In the genomic region with DNA sequence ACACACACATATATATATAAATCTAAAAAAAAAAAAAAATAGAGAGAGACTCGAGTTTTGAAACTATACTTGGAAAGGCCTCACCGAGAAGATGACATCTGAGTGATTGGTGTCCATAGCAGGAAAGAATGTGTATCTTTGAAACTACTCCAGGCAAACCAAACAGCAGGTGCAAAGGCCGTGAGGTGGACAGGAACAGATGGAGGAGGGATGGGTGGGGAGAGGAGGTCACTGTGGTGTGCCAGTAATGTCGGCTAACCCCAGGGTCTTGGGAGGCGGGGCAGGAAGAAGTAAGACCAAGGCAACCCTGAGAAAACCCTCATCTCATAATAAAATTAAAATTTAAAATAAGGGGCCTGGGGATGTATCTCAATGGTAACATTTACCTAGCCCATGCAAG, we compare ENCODE assay signal across 22 mouse cellular contexts. TPM values are rescaled to one million over a fixed set of nuclear protein-coding genes. Genes with fewer than 3 reads are reported as not detected.
DNase-seq lines count a peak whose midpoint lies in the region; ATAC-seq and TF ChIP-seq lines count a peak whose summit lies in the region.
"Had no signal": no experiment of that assay in that cellular context is flagged by ENCODE, and none has a peak within 500 bp of the region (broad histone marks: within the 10 kb centered on the region; RNA-seq: fewer than 3 reads in every experiment).

No protein-coding gene starts in this region.

- no peak for TF ChIP-seq POLR2A in myocyte (IDR thresholded peaks at IDR 0.05; ENCODE audit: insufficient read length, low read depth)

- no peak for TF ChIP-seq CTCF in liver, postnatal 0 days (IDR thresholded peaks at IDR 0.05; ENCODE audit: low read depth)

- H3K27me3 ChIP-seq in embryonic facial prominence, embryonic 14.5 days (replicated peaks; ENCODE audit: control insufficient read depth, insufficient read depth, low read length) = peaks cover 17% of the 10 kb centered on the region
- H3K27me3 ChIP-seq in embryonic facial prominence, embryonic 10.5 days (replicated peaks; ENCODE audit: low read depth, poor library complexity, severe bottlenecking) = peaks cover 70% of the 10 kb centered on the region
- peaks cover 27% of the 10 kb centered on the region for H3K27me3 ChIP-seq in liver, embryonic 15.5 days
- peaks cover 4% of the 10 kb centered on the region; the same call in 1 of the 2 replicates for H3K27me3 ChIP-seq in liver, postnatal 0 days (ENCODE audit: insufficient read depth, low read length)
- H3K27me3 ChIP-seq in midbrain, embryonic 16.5 days (ENCODE audit: control insufficient read depth, insufficient read depth, low read depth, low read length) = peaks cover 3% of the 10 kb centered on the region; the same call in 1 of the 2 replicates
- H3K27me3 ChIP-seq in midbrain, embryonic 10.5 days (ENCODE audit: low read depth, poor library complexity, severe bottlenecking) = peaks cover 60% of the 10 kb centered on the region
- no peaks in the 10 kb centered on the region for H3K27me3 ChIP-seq in myocyte (ENCODE audit: control insufficient read depth, insufficient read depth, insufficient read length)

- H3K9me3 ChIP-seq in embryonic facial prominence, embryonic 14.5 days (ENCODE audit: control insufficient read depth, low read length) = no peaks in the 10 kb centered on the region
- no peaks in the 10 kb centered on the region for H3K9me3 ChIP-seq in embryonic facial prominence, embryonic 10.5 days
- H3K9me3 ChIP-seq in liver, embryonic 15.5 days (replicated peaks) = no peaks in the 10 kb centered on the region
- H3K9me3 ChIP-seq in liver, postnatal 0 days (ENCODE audit: low read length) = no peaks in the 10 kb centered on the region
- H3K9me3 ChIP-seq in midbrain, embryonic 16.5 days (replicated peaks; ENCODE audit: control insufficient read depth, low read length, poor library complexity, severe bottlenecking) = no peaks in the 10 kb centered on the region
- no peaks in the 10 kb centered on the region for H3K9me3 ChIP-seq in midbrain, embryonic 10.5 days (replicated peaks)
- H3K9me3 ChIP-seq: forebrain, embryonic 10.5 days; G1E; hindbrain, embryonic 15.5 days; limb, embryonic 13.5 days; neural tube, embryonic 13.5 days had no signal

- no peak for TF ChIP-seq EP300 in liver, postnatal 0 days (IDR thresholded peaks at IDR 0.05; ENCODE audit: low read depth)

- H3K79me2 ChIP-seq in myocyte (ENCODE audit: control insufficient read depth, insufficient read depth) = no peaks in the 10 kb centered on the region

- ATAC-seq in embryonic facial prominence, embryonic 14.5 days (ENCODE audit: low read depth) = no peak
- ATAC-seq in liver, embryonic 15.5 days (ENCODE audit: insufficient read depth) = no peak
- no peak for ATAC-seq in liver, postnatal 0 days
- ATAC-seq in midbrain, embryonic 16.5 days = no peak
- ATAC-seq: activated CD4-positive, CD25-positive, alpha-beta regulatory T cell, adult 4 months had no signal

- no peak for DNase-seq in embryonic facial prominence, embryonic 14.5 days (ENCODE audit: low spot score)
- no peak for DNase-seq in embryonic facial prominence, embryonic 10.5 days (ENCODE audit: low spot score)
- no peak for DNase-seq in liver, postnatal 0 days
- DNase-seq in midbrain, embryonic 10.5 days (ENCODE audit: low spot score) = no peak
- no peak for DNase-seq in layer of hippocampus, postnatal 14 days (ENCODE audit: low spot score in 2 of 2)
- DNase-seq: adrenal gland, postnatal 14 days; embryo, embryonic 11 days; heart, postnatal 14 days; kidney, adult 18-20 months; layer of hippocampus, postnatal 36 days; thymus, adult 18-20 months; thymus, postnatal 4 days had no signal

- H3K4me1 ChIP-seq in embryonic facial prominence, embryonic 14.5 days (ENCODE audit: control insufficient read depth, insufficient read depth, low read length) = 0 out of 2 replicates have a peak, but pooled peaks cover 3% of the 10 kb centered on the region
- H3K4me1 ChIP-seq in embryonic facial prominence, embryonic 10.5 days = peaks cover 17% of the 10 kb centered on the region
- peaks cover 56% of the 10 kb centered on the region for H3K4me1 ChIP-seq in liver, embryonic 15.5 days (replicated peaks)
- peaks cover 22% of the 10 kb centered on the region for H3K4me1 ChIP-seq in liver, postnatal 0 days (ENCODE audit: insufficient read depth)
- peaks cover 16% of the 10 kb centered on the region for H3K4me1 ChIP-seq in midbrain, embryonic 16.5 days (ENCODE audit: control insufficient read depth, insufficient read depth, low read length)
- H3K4me1 ChIP-seq in midbrain, embryonic 10.5 days = peaks cover 29% of the 10 kb centered on the region

- H3K27ac ChIP-seq in embryonic facial prominence, embryonic 14.5 days (replicated peaks; ENCODE audit: low read depth, low read length) = no peak overlapping the region
- no peak overlapping the region for H3K27ac ChIP-seq in embryonic facial prominence, embryonic 10.5 days (replicated peaks)
- no peak overlapping the region for H3K27ac ChIP-seq in liver, embryonic 15.5 days (replicated peaks)
- no peak overlapping the region for H3K27ac ChIP-seq in liver, postnatal 0 days (ENCODE audit: low read depth)
- no peak overlapping the region for H3K27ac ChIP-seq in midbrain, embryonic 16.5 days (ENCODE audit: low read length)
- H3K27ac ChIP-seq in midbrain, embryonic 10.5 days (replicated peaks) = no peak overlapping the region
- H3K27ac ChIP-seq: forebrain, embryonic 10.5 days; hindbrain, embryonic 15.5 days; kidney, postnatal 0 days; limb, embryonic 13.5 days; neural tube, embryonic 13.5 days had no signal

- no peaks in the 10 kb centered on the region for H3K36me3 ChIP-seq in embryonic facial prominence, embryonic 14.5 days (ENCODE audit: control insufficient read depth, insufficient read depth, low read length)
- H3K36me3 ChIP-seq in embryonic facial prominence, embryonic 10.5 days (replicated peaks) = no peaks in the 10 kb centered on the region
- no peaks in the 10 kb centered on the region for H3K36me3 ChIP-seq in liver, embryonic 15.5 days (replicated peaks)
- H3K36me3 ChIP-seq in liver, postnatal 0 days (replicated peaks; ENCODE audit: insufficient read depth, low read length) = no peaks in the 10 kb centered on the region
- no peaks in the 10 kb centered on the region for H3K36me3 ChIP-seq in midbrain, embryonic 16.5 days (ENCODE audit: control insufficient read depth, insufficient read depth, low read length)
- no peaks in the 10 kb centered on the region for H3K36me3 ChIP-seq in midbrain, embryonic 10.5 days
- H3K36me3 ChIP-seq in myocyte (ENCODE audit: control insufficient read depth, insufficient read depth) = no peaks in the 10 kb centered on the region
- H3K36me3 ChIP-seq: forebrain, embryonic 10.5 days; G1E; hindbrain, embryonic 15.5 days; limb, embryonic 13.5 days; neural tube, embryonic 13.5 days had no signal

- peak overlapping the region; percentile 83 for H3K4me2 ChIP-seq in embryonic facial prominence, embryonic 14.5 days (ENCODE audit: low read depth, low read length)
- peak overlapping the region; percentile 98 for H3K4me2 ChIP-seq in liver, embryonic 15.5 days
- no peak overlapping the region for H3K4me2 ChIP-seq in liver, postnatal 0 days (ENCODE audit: low read depth, low read length)
- H3K4me2 ChIP-seq in midbrain, embryonic 16.5 days (ENCODE audit: low read length) = no peak overlapping the region
- no peak overlapping the region for H3K4me2 ChIP-seq in myocyte (ENCODE audit: low read depth)

- H3ac ChIP-seq in myocyte (ENCODE audit: control insufficient read depth, insufficient read length) = no peak overlapping the region

- no peak overlapping the region for H3K4me3 ChIP-seq in embryonic facial prominence, embryonic 14.5 days (ENCODE audit: low read depth, low read length)
- no peak overlapping the region for H3K4me3 ChIP-seq in embryonic facial prominence, embryonic 10.5 days
- no peak overlapping the region for H3K4me3 ChIP-seq in liver, embryonic 15.5 days (replicated peaks)
- no peak overlapping the region for H3K4me3 ChIP-seq in liver, postnatal 0 days (ENCODE audit: low read depth, low read length)
- no peak overlapping the region for H3K4me3 ChIP-seq in midbrain, embryonic 16.5 days (ENCODE audit: low read depth, low read length)
- no peak overlapping the region for H3K4me3 ChIP-seq in midbrain, embryonic 10.5 days
- H3K4me3 ChIP-seq in myocyte = peak overlapping the region; percentile 44

- WGBS in embryonic facial prominence, embryonic 14.5 days = 74% methylated on average over 5 of the region's 5 CpGs
- 71% methylated on average over 5 of the region's 5 CpGs for WGBS in embryonic facial prominence, embryonic 10.5 days
- 67% methylated on average over 5 of the region's 5 CpGs for WGBS in liver, embryonic 15.5 days (ENCODE audit: insufficient replicate concordance)
- WGBS in liver, postnatal 0 days (ENCODE audit: insufficient replicate concordance) = 69% methylated on average over 5 of the region's 5 CpGs
- 74% methylated on average over 5 of the region's 5 CpGs for WGBS in midbrain, embryonic 16.5 days
- WGBS in midbrain, embryonic 10.5 days = 67% methylated on average over 5 of the region's 5 CpGs

- no peak overlapping the region for H3K9ac ChIP-seq in embryonic facial prominence, embryonic 14.5 days (ENCODE audit: low read depth, low read length)
- H3K9ac ChIP-seq in liver, embryonic 15.5 days = no peak overlapping the region
- no peak overlapping the region for H3K9ac ChIP-seq in liver, postnatal 0 days (replicated peaks)
- 0 out of 2 replicates have a peak overlapping the region, but pooled peaks have one; percentile 25 for H3K9ac ChIP-seq in midbrain, embryonic 16.5 days (ENCODE audit: low read depth, low read length)
- H3K9ac ChIP-seq: hindbrain, embryonic 15.5 days had no signal

RNA-seq across cellular contexts. Expression of a gene that starts 2.1 kb away (rescaled TPM):
- polyA plus RNA-seq in embryonic facial prominence, embryonic 14.5 days (2014; fragmentation: Nextera tagmentation; extraction: Ambion mirVana) = 4.6 and 4.9 TPM in 2 replicates
- 6.0 and 6.6 TPM in 2 replicates for polyA plus RNA-seq in embryonic facial prominence, embryonic 10.5 days (2016; fragmentation: Nextera tagmentation; extraction: Ambion mirVana)
- 2.3 TPM in 2 replicates for polyA plus RNA-seq in liver, embryonic 15.5 days (2015; fragmentation: Nextera tagmentation; extraction: Ambion mirVana)
- 1.9 and 2.3 TPM in 2 replicates for polyA plus RNA-seq in liver, postnatal 0 days (2015; fragmentation: Nextera tagmentation; extraction: Ambion mirVana)
- polyA plus RNA-seq in midbrain, embryonic 16.5 days (2015; fragmentation: Nextera tagmentation; extraction: Ambion mirVana) = 23.2 and 23.4 TPM in 2 replicates
- 7.5 and 9.4 TPM in 2 replicates for polyA plus RNA-seq in midbrain, embryonic 10.5 days (2016; fragmentation: Nextera tagmentation; extraction: Ambion mirVana)
- 5.8 TPM for polyA plus RNA-seq in myocyte (2012; fragmentation: generic; extraction: Trizol)
- total RNA-seq in layer of hippocampus, postnatal 14 days (2021) = 1 to 10 TPM; 6.1 to 6.3 TPM

RNA-seq across cellular contexts. Expression of a gene that starts 40.3 kb away (rescaled TPM):
- 37.1 and 45.0 TPM in 2 replicates for polyA plus RNA-seq in embryonic facial prominence, embryonic 14.5 days (2014; fragmentation: Nextera tagmentation; extraction: Ambion mirVana)
- 49.0 and 49.3 TPM in 2 replicates for polyA plus RNA-seq in embryonic facial prominence, embryonic 10.5 days (2016; fragmentation: Nextera tagmentation; extraction: Ambion mirVana)
- polyA plus RNA-seq in liver, embryonic 15.5 days (2015; fragmentation: Nextera tagmentation; extraction: Ambion mirVana) = 23.5 and 23.8 TPM in 2 replicates
- 32.2 and 34.2 TPM in 2 replicates for polyA plus RNA-seq in liver, postnatal 0 days (2015; fragmentation: Nextera tagmentation; extraction: Ambion mirVana)
- polyA plus RNA-seq in midbrain, embryonic 16.5 days (2015; fragmentation: Nextera tagmentation; extraction: Ambion mirVana) = 15.1 and 17.7 TPM in 2 replicates
- polyA plus RNA-seq in midbrain, embryonic 10.5 days (2016; fragmentation: Nextera tagmentation; extraction: Ambion mirVana) = 48.3 and 49.6 TPM in 2 replicates
- 34.5 TPM for polyA plus RNA-seq in myocyte (2012; fragmentation: generic; extraction: Trizol)
- 10 to 100 TPM; 23.7 to 26.3 TPM for total RNA-seq in layer of hippocampus, postnatal 14 days (2021)

RNA-seq across cellular contexts. Expression of a gene that starts 40.7 kb away (rescaled TPM):
- 304 and 320 TPM in 2 replicates for polyA plus RNA-seq in embryonic facial prominence, embryonic 14.5 days (2014; fragmentation: Nextera tagmentation; extraction: Ambion mirVana)
- 546 and 560 TPM in 2 replicates for polyA plus RNA-seq in embryonic facial prominence, embryonic 10.5 days (2016; fragmentation: Nextera tagmentation; extraction: Ambion mirVana)
- polyA plus RNA-seq in liver, embryonic 15.5 days (2015; fragmentation: Nextera tagmentation; extraction: Ambion mirVana) = 222 and 261 TPM in 2 replicates
- 163 and 167 TPM in 2 replicates for polyA plus RNA-seq in liver, postnatal 0 days (2015; fragmentation: Nextera tagmentation; extraction: Ambion mirVana)
- polyA plus RNA-seq in midbrain, embryonic 16.5 days (2015; fragmentation: Nextera tagmentation; extraction: Ambion mirVana) = 267 and 295 TPM in 2 replicates
- polyA plus RNA-seq in midbrain, embryonic 10.5 days (2016; fragmentation: Nextera tagmentation; extraction: Ambion mirVana) = 522 and 529 TPM in 2 replicates
- 137 TPM for polyA plus RNA-seq in myocyte (2012; fragmentation: generic; extraction: Trizol)
- total RNA-seq in layer of hippocampus, postnatal 14 days (2021) = 100 to 1,000 TPM; 130 to 131 TPM

Comparison
In these comparisons a context has a peak if more than half of its experiments do, and no peak if none do; other contexts are left out.
1. H3K4me2 ChIP-seq: peak in embryonic facial prominence, embryonic 14.5 days (single experiment) and liver, embryonic 15.5 days (single experiment); none in liver, postnatal 0 days (single experiment), midbrain, embryonic 16.5 days (single experiment) and myocyte (single experiment).